Mouse (Mus musculus): ENCODE measurements around the gene Olfr330.
A peak's percentile ranks its signal among the peaks of the same experiment; 100 is the strongest.
"Not testable (repeated sequence)": the region's sequence is repeated elsewhere in the genome, so short reads cannot be mapped to it uniquely, and the experiment has no call there.

The Olfr330 gene

GRCm38 (mm10) chr11:58534736-58535135, at the start of gene Olfr330:
Gene Olfr330, minus strand, starts transcription at chr11:58534836.
- DNase-seq, result not testable (repeated sequence)

DNA sequence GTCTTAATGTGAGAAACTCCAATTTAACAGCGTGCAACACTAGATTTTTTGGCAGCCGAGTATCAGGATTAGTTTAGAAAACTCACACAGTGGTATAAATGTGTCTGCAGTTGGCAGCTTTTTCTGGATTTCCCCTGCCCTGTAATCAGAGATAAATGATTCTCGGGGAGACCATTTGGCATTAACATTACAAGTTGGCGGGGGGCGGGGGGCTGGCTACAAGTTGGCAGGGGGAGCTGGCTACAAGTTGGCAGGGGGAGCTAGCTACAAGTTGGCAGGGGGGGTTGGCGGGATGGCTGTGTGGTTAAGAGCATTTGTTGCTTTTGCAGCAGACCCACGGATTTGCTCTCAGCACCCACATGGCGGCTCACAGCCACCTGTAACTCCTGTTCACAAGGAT, 44.0 kb upstream of the Olfr330 start:
- DNase-seq, result no peak

GRCm38 (mm10) chr11:58577430-58577829, 42.8 kb upstream of the Olfr330 start, which contains the start of gene Olfr325:
Gene Olfr325, plus strand, starts transcription at chr11:58577730.
- no peak for DNase-seq

DNA sequence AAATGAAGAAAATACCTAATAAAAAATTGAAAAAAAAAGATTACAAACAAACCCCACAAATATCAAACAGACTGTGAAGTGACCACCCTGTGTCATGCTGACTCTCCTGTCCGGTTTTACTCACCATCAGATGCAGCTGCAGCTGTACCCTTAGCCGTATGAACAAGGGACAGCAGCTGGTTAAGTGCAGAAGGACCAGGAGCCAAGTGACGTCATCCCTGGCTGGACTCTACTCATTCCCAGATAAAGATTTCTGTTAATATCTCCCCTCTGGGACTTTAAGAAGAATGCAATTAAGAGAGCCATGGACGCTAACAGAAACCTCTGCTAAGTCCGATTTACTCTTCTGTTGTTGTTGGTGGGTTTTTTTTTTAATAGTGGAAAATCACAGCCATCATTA, 35.8 kb upstream of the Olfr330 start, which contains the start of gene Olfr224:
Gene Olfr224 (minus strand): TSS at position 149 of the 400 bp plus-strand sequence.
- DNase-seq, result no peak

- DNase-seq, result no peak
Measured at GRCm38 (mm10) chr11:58555536-58555935, 20.9 kb upstream of the Olfr330 start, which contains the start of gene Olfr328. Gene Olfr328, minus strand, starts transcription at chr11:58555636.

- no peak for DNase-seq
Measured at GRCm38 (mm10) chr11:58546322-58546721, 11.7 kb upstream of the Olfr330 start, which contains the start of gene Olfr329-ps. Gene Olfr329-ps, minus strand, starts transcription at chr11:58546422.

DNA sequence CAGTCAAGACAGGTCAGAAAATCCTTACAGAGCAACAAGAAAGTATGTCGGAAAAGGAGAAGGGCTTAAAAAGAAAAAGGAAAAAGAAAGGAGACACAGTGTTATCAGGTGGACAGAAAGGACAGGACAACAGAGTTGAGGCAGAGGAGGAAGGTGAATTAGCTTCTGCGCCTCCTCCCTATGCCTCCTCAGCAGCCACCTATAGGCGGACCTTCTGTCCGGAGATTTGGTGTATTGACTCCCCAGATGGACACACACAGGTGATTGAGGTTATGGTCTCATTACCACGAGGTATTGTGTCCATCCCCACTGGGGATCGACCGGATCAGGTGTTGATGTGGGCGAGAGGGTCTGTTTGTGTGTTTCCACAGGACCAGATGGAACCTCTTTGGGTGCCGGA, 14.9 kb downstream of the Olfr330 start:
- DNase-seq, result peak in 1 of 2 experiments; percentile 22

GRCm38 (mm10) chr11:58518916-58519315, 15.7 kb downstream of the Olfr330 start:
- peak; percentile 60 to 76 for DNase-seq

DNA sequence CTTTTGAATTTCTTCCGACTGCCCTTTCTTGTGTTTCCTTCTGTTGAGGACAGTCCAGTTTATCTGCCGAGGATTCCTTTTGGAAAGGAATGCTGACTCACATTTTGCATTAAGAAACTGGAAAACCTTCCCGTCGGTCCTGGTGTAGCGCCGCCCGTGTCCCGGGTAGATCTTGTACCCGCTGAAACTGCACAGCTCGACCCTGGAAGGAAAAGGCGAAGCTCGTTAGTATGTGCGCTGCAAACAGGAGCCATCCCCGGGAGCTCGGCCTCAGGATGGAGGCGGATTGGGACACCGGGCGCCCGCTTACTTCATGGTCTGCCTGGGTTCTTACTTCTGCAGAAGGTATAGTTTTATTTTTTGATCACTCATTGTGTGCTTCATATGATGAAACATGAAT, 25.6 kb downstream of the Olfr330 start:
- not testable (repeated sequence) for DNase-seq

DNA sequence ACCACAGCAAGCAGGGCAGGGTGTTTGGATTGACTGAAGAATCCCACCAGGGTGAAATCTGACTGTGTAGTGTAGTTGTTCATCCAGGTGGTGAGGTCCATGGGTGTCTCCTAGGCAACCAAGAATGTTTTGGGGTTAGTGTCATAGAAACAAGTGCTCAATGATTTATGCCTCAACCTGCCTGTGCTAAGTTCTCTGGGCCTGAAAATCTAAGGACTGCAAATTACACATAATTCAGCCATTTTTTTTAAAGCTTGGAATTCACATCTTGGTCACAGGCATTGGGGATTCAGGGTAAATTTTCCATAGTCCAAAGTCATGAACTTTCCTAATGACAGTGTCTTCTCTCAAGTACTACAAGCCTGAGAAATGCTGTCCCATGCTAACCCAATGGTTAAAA, 32.2 kb downstream of the Olfr330 start, which contains the start of gene Olfr331:
Gene Olfr331 (minus strand): TSS at position 101 of the 400 bp plus-strand sequence.
- not testable (repeated sequence) for DNase-seq

DNA sequence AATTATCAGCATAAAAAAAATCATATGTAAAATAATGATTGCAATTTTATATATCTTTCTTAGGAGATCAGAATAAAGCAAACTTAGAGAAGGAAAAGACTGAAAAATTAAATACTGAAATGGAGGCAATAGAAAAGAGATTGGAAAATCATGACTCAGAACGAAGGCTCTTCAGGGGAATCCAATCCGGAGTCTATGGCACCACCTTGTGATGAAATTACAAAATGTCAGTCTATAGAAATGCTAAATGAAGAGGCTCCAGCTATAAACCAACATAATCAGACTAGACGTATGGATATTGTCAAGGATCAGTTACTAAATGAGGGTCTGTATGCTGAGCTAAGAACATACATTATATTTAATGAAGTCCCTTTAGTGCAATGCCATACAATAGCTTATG, 35.3 kb downstream of the Olfr330 start:
- no peak for DNase-seq

DNA sequence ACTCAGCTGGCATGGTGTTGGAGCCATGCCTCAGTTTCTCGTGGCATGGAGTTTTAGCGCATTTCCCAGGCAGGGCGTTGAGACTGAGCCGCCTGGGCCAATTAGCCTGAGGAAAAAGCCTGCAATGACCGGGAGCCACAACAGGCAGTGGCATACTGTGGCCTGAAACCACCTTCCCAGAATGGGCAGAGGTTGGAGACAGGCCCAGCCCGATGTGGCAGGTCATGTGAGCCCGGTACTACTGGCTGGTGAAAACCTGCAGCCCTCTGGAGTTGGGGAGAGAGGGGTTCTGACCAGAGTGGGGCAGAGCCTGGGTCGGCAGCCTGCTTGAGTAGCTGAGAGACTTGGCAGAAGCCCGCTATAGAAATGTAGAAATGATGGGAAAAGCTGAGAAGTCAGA, 35.9 kb downstream of the Olfr330 start:
- DNase-seq, result no peak

DNA sequence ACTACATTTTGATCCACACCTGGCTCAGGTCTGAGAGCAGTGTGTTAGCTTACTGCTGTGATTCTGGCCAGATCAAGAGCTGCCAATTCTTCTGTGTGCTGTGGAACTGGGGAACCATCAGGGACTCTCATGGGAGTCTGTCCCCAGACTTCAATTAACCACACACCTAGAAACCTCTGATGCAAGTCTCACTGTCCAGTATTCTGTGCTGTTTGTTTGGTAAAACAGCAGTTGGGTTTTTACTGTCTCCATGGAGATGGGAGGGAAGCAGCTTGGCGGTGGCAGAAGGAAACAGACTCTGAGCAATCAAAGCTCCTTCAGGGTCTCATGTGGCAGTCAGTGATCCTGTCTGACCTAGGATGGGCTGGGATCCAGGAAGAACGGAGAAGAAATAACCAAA, 42.2 kb downstream of the Olfr330 start, which contains the start of gene Olfr332:
Gene Olfr332 (minus strand): TSS at position 101 of the 400 bp plus-strand sequence.
- DNase-seq, result no peak

Measured in thymus, adult 18-20 months (tissue).